Mouse (Mus musculus): Measurements from ENCODE around the gene Osbpl9. TPM values are rescaled to one million over a fixed set of nuclear protein-coding genes. Genes with fewer than 3 reads are reported as not detected.

The Osbpl9 gene
- total and polyA plus RNA-seq, 3 experiments, result 55.5 to 73.5 (median 59.2) TPM

GRCm38 (mm10) chr4:109173775-109174440 is 28.2 kb downstream of the Osbpl9 start:
- no peak overlapping the region for H3K4me3 ChIP-seq (replicated peaks in 1 of 3; ENCODE audit: low read depth in 2 of 3, low read length in 2 of 3, poor library complexity in 1 of 3)
- no peak for TF ChIP-seq POLR2AphosphoS2 (IDR thresholded peaks at IDR 0.05; ENCODE audit: low read depth, low read length)
- no peak for TF ChIP-seq TBP (conservative IDR thresholded peaks at IDR 0.05; ENCODE audit: low read depth, low read length)
- no peak for TF ChIP-seq EP300 (IDR thresholded peaks at IDR 0.05; ENCODE audit: low read length)
- no peak for TF ChIP-seq ZKSCAN1 (IDR thresholded peaks at IDR 0.05; ENCODE audit: borderline replicate concordance, low read depth, low read length)
- no peak for TF ChIP-seq MAX (IDR thresholded peaks at IDR 0.05; ENCODE audit: low read length)
- no peak for TF ChIP-seq MEF2A (IDR thresholded peaks at IDR 0.05; ENCODE audit: borderline replicate concordance, low read depth, low read length)
- TF ChIP-seq CTCF (conservative IDR thresholded peaks at IDR 0.05 in 1 of 2, IDR thresholded peaks at IDR 0.05 in 1 of 2; ENCODE audit: low read depth in 2 of 2, low read length in 2 of 2), result no peak
- TF ChIP-seq UBTF (IDR thresholded peaks at IDR 0.05; ENCODE audit: low read depth, low read length), result no peak
- no peak for TF ChIP-seq MAZ (IDR thresholded peaks at IDR 0.05; ENCODE audit: low read depth, low read length)
- TF ChIP-seq MYC (IDR thresholded peaks at IDR 0.05; ENCODE audit: low read depth, low read length), result no peak
- TF ChIP-seq ZNF384 (IDR thresholded peaks at IDR 0.05; ENCODE audit: low read depth, low read length), result no peak
- H3K9ac ChIP-seq (ENCODE audit: insufficient read depth, low read depth), result no peak overlapping the region
- H3K36me3 ChIP-seq (replicated peaks in 1 of 2; ENCODE audit: control insufficient read depth in 1 of 2, insufficient read depth in 1 of 2, low read length in 1 of 2), result no peaks in the 10 kb centered on the region
- dilution Hi-C loops (cut with MboI; ENCODE audit: extremely low pct_ligation_motif_present, extremely low pct_unique_long_range_greater_than_20kb, low sequenced_read_pairs) (no loop called here), in situ Hi-C loops (cut with MboI; ENCODE audit: low pct_ligation_motif_present, low pct_unique_long_range_greater_than_20kb, low sequenced_read_pairs) (no loop called here)
- no peak overlapping the region for H3K4me2 ChIP-seq (ENCODE audit: insufficient read depth, low read depth, poor library complexity, severe bottlenecking)
- no peaks in the 10 kb centered on the region for H3K9me3 ChIP-seq (replicated peaks; ENCODE audit: low read length)
- H3K27me3 ChIP-seq (replicated peaks), result no peaks in the 10 kb centered on the region
- DNase-seq (ENCODE audit: extremely low read depth), result no peak
- peaks cover 3 to 32% of the 10 kb centered on the region in 2 experiments; a peak in 3 of 4 replicates for H3K4me1 ChIP-seq (ENCODE audit: control insufficient read depth in 1 of 2, insufficient read depth in 2 of 2)
- no peak overlapping the region for H3K27ac ChIP-seq (ENCODE audit: insufficient read depth, low read depth)
- H3K79me2 ChIP-seq (replicated peaks; ENCODE audit: control insufficient read depth, extremely low read depth, insufficient read depth, poor library complexity, severe bottlenecking), result no peaks in the 10 kb centered on the region

DNA sequence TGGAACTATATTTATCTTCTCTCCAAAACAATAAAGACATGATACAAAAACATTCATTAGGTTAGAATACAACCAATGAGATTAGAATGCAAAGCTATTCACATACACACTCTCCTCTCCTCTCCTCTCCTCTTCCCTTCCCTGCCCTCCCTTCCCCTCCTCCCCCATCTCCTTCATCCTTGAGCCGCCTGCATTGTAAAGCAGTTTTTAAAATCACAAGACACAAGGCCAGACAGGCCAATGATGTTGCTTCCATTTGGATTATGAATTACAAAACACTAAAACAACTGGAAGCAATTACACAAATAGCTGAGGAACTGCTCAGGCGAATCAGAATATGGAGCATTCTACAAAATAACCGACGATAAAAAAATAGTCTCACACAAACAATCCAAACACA is 28.7 kb downstream of the Osbpl9 start:
- no peaks in the 10 kb centered on the region for H3K27me3 ChIP-seq (replicated peaks)
- no peaks in the 10 kb centered on the region for H3K79me2 ChIP-seq (replicated peaks; ENCODE audit: control insufficient read depth, extremely low read depth, insufficient read depth, poor library complexity, severe bottlenecking)
- no peaks in the 10 kb centered on the region for H3K36me3 ChIP-seq (replicated peaks in 1 of 2; ENCODE audit: control insufficient read depth in 1 of 2, insufficient read depth in 1 of 2, low read length in 1 of 2)
- no peak overlapping the region for H3K27ac ChIP-seq (ENCODE audit: insufficient read depth, low read depth)
- in situ Hi-C loops (cut with MboI; ENCODE audit: low pct_ligation_motif_present, low pct_unique_long_range_greater_than_20kb, low sequenced_read_pairs), result no loop called here
- no peak overlapping the region for H3K9ac ChIP-seq (ENCODE audit: insufficient read depth, low read depth)
- no peak for DNase-seq (ENCODE audit: extremely low read depth)
- H3K9me3 ChIP-seq (replicated peaks; ENCODE audit: low read length), result no peaks in the 10 kb centered on the region
- dilution Hi-C loops (cut with MboI; ENCODE audit: extremely low pct_ligation_motif_present, extremely low pct_unique_long_range_greater_than_20kb, low sequenced_read_pairs), result no loop called here
- H3K4me2 ChIP-seq (ENCODE audit: insufficient read depth, low read depth, poor library complexity, severe bottlenecking), result no peak overlapping the region
- H3K4me1 ChIP-seq (ENCODE audit: control insufficient read depth in 1 of 2, insufficient read depth in 2 of 2), result peaks cover 3 to 32% of the 10 kb centered on the region in 2 experiments; a peak in 3 of 4 replicates
- H3K4me3 ChIP-seq (replicated peaks in 1 of 3; ENCODE audit: low read depth in 2 of 3, low read length in 2 of 3, poor library complexity in 1 of 3), result no peak overlapping the region
- no peak for TF ChIP-seq ZMIZ1 (IDR thresholded peaks at IDR 0.05; ENCODE audit: low read depth, low read length)
- no peak for TF ChIP-seq MEF2A (IDR thresholded peaks at IDR 0.05; ENCODE audit: borderline replicate concordance, low read depth, low read length)
- TF ChIP-seq CHD2 (IDR thresholded peaks at IDR 0.05; ENCODE audit: low read length), result no peak
- no peak for TF ChIP-seq TCF12 (IDR thresholded peaks at IDR 0.05; ENCODE audit: low read depth, low read length)
- TF ChIP-seq MAZ (IDR thresholded peaks at IDR 0.05; ENCODE audit: low read depth, low read length), result no peak
- TF ChIP-seq MXI1 (IDR thresholded peaks at IDR 0.05; ENCODE audit: low read depth, low read length), result no peak
- TF ChIP-seq KAT2A (IDR thresholded peaks at IDR 0.05; ENCODE audit: insufficient replicate concordance, low read length), result no peak

Measured in CH12.LX (cell line).